Mouse (Mus musculus): ENCODE measurements around the gene Carmil1.

DNA sequence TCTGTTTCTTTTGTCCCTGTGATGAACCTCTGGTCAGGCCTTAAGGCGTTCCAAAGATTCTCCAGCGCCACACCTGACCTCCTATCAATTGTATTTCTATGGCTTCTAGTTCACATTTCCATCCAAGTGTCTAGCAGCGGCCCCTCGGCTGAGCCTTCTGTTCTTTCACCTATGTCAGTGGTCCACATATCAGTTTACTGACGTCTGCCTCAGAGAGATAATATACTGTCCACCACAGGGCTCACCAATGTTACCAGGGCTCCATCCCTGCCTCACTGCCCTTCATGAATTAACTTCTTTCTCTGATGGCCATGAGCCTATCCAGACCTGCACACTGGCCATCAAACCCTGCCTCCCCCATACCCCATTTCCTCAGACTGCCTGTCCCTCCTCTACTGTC, 149.3 kb downstream of the Carmil1 start:
- no peak for TF ChIP-seq GATA1 (IDR thresholded peaks at IDR 0.05; ENCODE audit: borderline replicate concordance, low read length)
- no peak for TF ChIP-seq FLI1 (IDR thresholded peaks at IDR 0.05; ENCODE audit: low read length)
